Mouse (Mus musculus) hindbrain, embryonic 12.5 days (tissue): Measurements from ENCODE around the gene Ctns. TPM values are rescaled to one million over a fixed set of nuclear protein-coding genes. Genes with fewer than 3 reads are reported as not detected.

Source experiments
- ATAC-seq: fragments of 200-750 bp; cut with Nextera tagmentation; 2 replicates; pipeline ENCODE4 v1.8.0; 2017; ENCODE audit warnings: moderate TSS enrichment; ENCODE audit not compliant: low FRiP score
- H3K27ac ChIP-seq: fragments of 300-500 bp; sonication (generic); 2 replicates; pipeline ENCODE4 v1.5.1; 2016; ENCODE audit warnings: mild to moderate bottlenecking
- H3K27me3 ChIP-seq: fragments of 300-500 bp; sonication (generic); 2 replicates; pipeline ENCODE4 v1.6.1; 2016; ENCODE audit warnings: mild to moderate bottlenecking
- H3K36me3 ChIP-seq: fragments of 300-500 bp; sonication (generic); 2 replicates; pipeline ENCODE4 v1.6.1; 2016; ENCODE audit warnings: mild to moderate bottlenecking
- H3K4me1 ChIP-seq: fragments of 300-500 bp; sonication (generic); 2 replicates; pipeline ENCODE4 v1.6.1; 2016
- H3K4me2 ChIP-seq: fragments of 300-500 bp; sonication (generic); replicated peaks from 2 replicates; pipeline ENCODE4 v1.6.1; 2016; ENCODE audit warnings: mild to moderate bottlenecking
- H3K4me3 ChIP-seq: fragments of 300-500 bp; sonication (generic); 2 replicates; pipeline ENCODE4 v1.5.1; 2016; ENCODE audit warnings: mild to moderate bottlenecking
- H3K9ac ChIP-seq: fragments of 300-500 bp; sonication (generic); 2 replicates; pipeline ENCODE4 v1.6.1; 2016; ENCODE audit warnings: mild to moderate bottlenecking, moderate library complexity
- H3K9me3 ChIP-seq: fragments of 300-500 bp; sonication (generic); replicated peaks from 2 replicates; pipeline ENCODE4 v1.6.1; 2016; ENCODE audit warnings: mild to moderate bottlenecking
- WGBS: fragments of 180-500 bp; shearing (Covaris S2); methylation state at CpG from one replicate; pipeline ENCODE4 v1.1.7; 2016; 5-methylcytosine and 5-hydroxymethylcytosine counted together
- polyA plus RNA-seq: library from polyadenylated mRNA; unstranded; fragments of >200 nt; fragmentation: Nextera tagmentation; extraction: Ambion mirVana; gene quantifications from 2 replicates; pipeline ENCODE4 v1.2.1, GENCODE M21; 2016

Gene Ctns
- polyA plus RNA-seq, 1 experiment from 2014 or later = 25.5 TPM

GRCm38 (mm10) chr11:73160811-73161200, 38.0 kb downstream of the Ctns start:
- H3K27ac ChIP-seq = no peak overlapping the region
- peak overlapping the region; percentile 85 for H3K4me2 ChIP-seq
- H3K4me1 ChIP-seq = peaks cover 11% of the 10 kb centered on the region
- peaks cover 32% of the 10 kb centered on the region for H3K27me3 ChIP-seq
- peak overlapping the region; percentile 60; the same call in 1 of the 2 replicates for H3K9ac ChIP-seq
- H3K36me3 ChIP-seq = no peaks in the 10 kb centered on the region
- 27% methylated on average over 6 of the region's 6 CpGs for WGBS
- peak overlapping the region; percentile 47 for H3K4me3 ChIP-seq
- H3K9me3 ChIP-seq = no peaks in the 10 kb centered on the region
- ATAC-seq = no peak

GRCm38 (mm10) chr11:73159957-73160810, 38.7 kb downstream of the Ctns start, which contains the start of gene P2rx5:
TSS of gene P2rx5 (plus strand) at chr11:73160421.
- WGBS = 2% methylated on average over 49 of the region's 49 CpGs
- H3K4me1 ChIP-seq = peaks cover 11% of the 10 kb centered on the region

GRCm38 (mm10) chr11:73155071-73155470, 43.8 kb downstream of the Ctns start:
- Histone ChIP-seq H3K4me2 (no peak overlapping the region), H3K9me3 (no peaks in the 10 kb centered on the region), H3K27ac (no peak overlapping the region), H3K4me3 (no peak overlapping the region), H3K27me3 (peaks cover 16% of the 10 kb centered on the region), H3K9ac (no peak overlapping the region), H3K4me1 (peaks cover 1% of the 10 kb centered on the region), H3K36me3 (no peaks in the 10 kb centered on the region)
- WGBS = 85% methylated on average over 6 of the region's 6 CpGs
- no peak for ATAC-seq

More at GRCm38 (mm10) chr11:73159957-73160810, 38.7 kb downstream of the Ctns start, which contains the start of gene P2rx5:
- no peaks in the 10 kb centered on the region for H3K36me3 ChIP-seq
- ATAC-seq = peak; percentile 74
- no peak within 1 kb of the TSS for H3K27ac ChIP-seq
- peak within 1 kb of the TSS; percentile 85 for H3K4me2 ChIP-seq
- H3K9ac ChIP-seq = peak within 1 kb of the TSS; percentile 60
- no peaks in the 10 kb centered on the region for H3K9me3 ChIP-seq
- peaks cover 32% of the 10 kb centered on the region for H3K27me3 ChIP-seq
- peak within 1 kb of the TSS; percentile 47 for H3K4me3 ChIP-seq

GRCm38 (mm10) chr11:73148209-73148608, 50.6 kb downstream of the Ctns start:
- H3K4me3 ChIP-seq = no peak overlapping the region
- no peak overlapping the region for H3K9ac ChIP-seq
- H3K27ac ChIP-seq = no peak overlapping the region
- 77% methylated on average over 9 of the region's 9 CpGs for WGBS
- no peak for ATAC-seq
- H3K36me3 ChIP-seq = no peaks in the 10 kb centered on the region
- no peaks in the 10 kb centered on the region for H3K27me3 ChIP-seq
- no peaks in the 10 kb centered on the region for H3K9me3 ChIP-seq
- no peaks in the 10 kb centered on the region for H3K4me1 ChIP-seq
- no peak overlapping the region for H3K4me2 ChIP-seq

GRCm38 (mm10) chr11:73146975-73147365, 51.9 kb downstream of the Ctns start:
- Histone ChIP-seq H3K4me2 (no peak overlapping the region), H3K27me3 (no peaks in the 10 kb centered on the region), H3K4me3 (no peak overlapping the region), H3K36me3 (no peaks in the 10 kb centered on the region), H3K4me1 (no peaks in the 10 kb centered on the region), H3K9ac (no peak overlapping the region), H3K9me3 (no peaks in the 10 kb centered on the region), H3K27ac (no peak overlapping the region)
- ATAC-seq = no peak
- 60% methylated on average over 7 of the region's 7 CpGs for WGBS

- Histone ChIP-seq H3K9ac (no peak overlapping the region), H3K4me2 (no peak overlapping the region), H3K27me3 (no peaks in the 10 kb centered on the region), H3K27ac (no peak overlapping the region), H3K9me3 (no peaks in the 10 kb centered on the region), H3K36me3 (no peaks in the 10 kb centered on the region), H3K4me1 (no peaks in the 10 kb centered on the region), H3K4me3 (no peak overlapping the region)
- 59% methylated on average over 10 of the region's 11 CpGs for WGBS
- no peak for ATAC-seq
Measured at GRCm38 (mm10) chr11:73146026-73146974, 52.5 kb downstream of the Ctns start.

- H3K9ac ChIP-seq = no peak overlapping the region; the same call in 1 of the 2 replicates
- WGBS = 56% methylated on average over 1 of the region's 1 CpGs
Measured at GRCm38 (mm10) chr11:73144261-73144681, 54.6 kb downstream of the Ctns start.

GRCm38 (mm10) chr11:73137591-73138501, 61.0 kb downstream of the Ctns start, which contains the start of gene Haspin:
TSS of gene Haspin (minus strand) at chr11:73138294.
- peaks cover 15% of the 10 kb centered on the region; the same call in 1 of the 2 replicates for H3K36me3 ChIP-seq
- ATAC-seq = peak; percentile 93
- peak within 1 kb of the TSS; percentile 82 for H3K4me2 ChIP-seq
- no peak within 1 kb of the TSS for H3K27ac ChIP-seq
- peaks cover 28% of the 10 kb centered on the region for H3K4me1 ChIP-seq
- H3K4me3 ChIP-seq = peak within 1 kb of the TSS; percentile 88
- H3K27me3 ChIP-seq = no peaks in the 10 kb centered on the region
- WGBS = under 1% methylated on average over 84 of the region's 84 CpGs
- H3K9me3 ChIP-seq = no peaks in the 10 kb centered on the region
- H3K9ac ChIP-seq = peak within 1 kb of the TSS; percentile 77

More at GRCm38 (mm10) chr11:73144261-73144681, 54.6 kb downstream of the Ctns start:
- no peaks in the 10 kb centered on the region for H3K36me3 ChIP-seq
- H3K27me3 ChIP-seq = no peaks in the 10 kb centered on the region
- H3K4me2 ChIP-seq = no peak overlapping the region
- no peak overlapping the region for H3K4me3 ChIP-seq
- H3K4me1 ChIP-seq = no peaks in the 10 kb centered on the region
- H3K9me3 ChIP-seq = no peaks in the 10 kb centered on the region
- H3K27ac ChIP-seq = no peak overlapping the region
- no peak for ATAC-seq

- Histone ChIP-seq H3K9ac (peak overlapping the region; percentile 77; the same call in 1 of the 2 replicates), H3K27ac (no peak overlapping the region), H3K36me3 (peaks cover 21% of the 10 kb centered on the region; the same call in 1 of the 2 replicates), H3K4me1 (peaks cover 28% of the 10 kb centered on the region), H3K4me3 (peak overlapping the region; percentile 88), H3K27me3 (no peaks in the 10 kb centered on the region), H3K4me2 (peak overlapping the region; percentile 82), H3K9me3 (no peaks in the 10 kb centered on the region)
- no peak for ATAC-seq
- WGBS = 45% methylated on average over 11 of the region's 11 CpGs
Measured at GRCm38 (mm10) chr11:73137116-73137515, 61.7 kb downstream of the Ctns start.

GRCm38 (mm10) chr11:73136587-73136986, 62.3 kb downstream of the Ctns start:
- no peak overlapping the region for H3K27ac ChIP-seq
- peaks cover 28% of the 10 kb centered on the region for H3K4me1 ChIP-seq
- H3K9ac ChIP-seq = 0 out of 2 replicates have a peak overlapping the region, but pooled peaks have one; percentile 77
- H3K9me3 ChIP-seq = no peaks in the 10 kb centered on the region
- 96% methylated on average over 6 of the region's 6 CpGs for WGBS
- H3K27me3 ChIP-seq = no peaks in the 10 kb centered on the region
- H3K4me3 ChIP-seq = peak overlapping the region; percentile 88
- ATAC-seq = no peak
- peaks cover 21% of the 10 kb centered on the region; the same call in 1 of the 2 replicates for H3K36me3 ChIP-seq
- H3K4me2 ChIP-seq = peak overlapping the region; percentile 82

GRCm38 (mm10) chr11:73134222-73134621, 64.6 kb downstream of the Ctns start:
- Histone ChIP-seq H3K27ac (no peak overlapping the region), H3K27me3 (no peaks in the 10 kb centered on the region), H3K36me3 (peaks cover 21% of the 10 kb centered on the region; the same call in 1 of the 2 replicates), H3K4me1 (peaks cover 28% of the 10 kb centered on the region), H3K4me2 (no peak overlapping the region), H3K4me3 (no peak overlapping the region), H3K9ac (no peak overlapping the region), H3K9me3 (no peaks in the 10 kb centered on the region)
- no peak for ATAC-seq
- WGBS = 94% methylated on average over 5 of the region's 5 CpGs
